Mouse (Mus musculus) testis, adult 2 months (tissue): Measurements from ENCODE around the gene Slc12a8.

Experiments
- CTCF ChIP-seq: fragments of 200-500 bp; IDR thresholded peaks from 2 replicates; pipeline ENCODE4 v1.5.1; 2012; ENCODE audit warnings: low read depth, mild to moderate bottlenecking, inconsistent platforms, low read length, moderate library complexity; ENCODE audit not compliant: control insufficient read depth, insufficient read depth, insufficient replicate concordance
- POLR2A ChIP-seq: fragments of 200-500 bp; IDR thresholded peaks from 2 replicates; pipeline ENCODE4 v1.6.1; 2012; ENCODE audit warnings: low read depth, mild to moderate bottlenecking, inconsistent platforms, low read length, moderate library complexity; ENCODE audit not compliant: control insufficient read depth

GRCm38 (mm10) chr16:33583333-33583732 is 66.2 kb downstream of the Slc12a8 start:
- TF ChIP-seq CTCF = no peak
- TF ChIP-seq POLR2A = no peak
